Mouse (Mus musculus): Measurements from ENCODE around the gene Dst.

DNA sequence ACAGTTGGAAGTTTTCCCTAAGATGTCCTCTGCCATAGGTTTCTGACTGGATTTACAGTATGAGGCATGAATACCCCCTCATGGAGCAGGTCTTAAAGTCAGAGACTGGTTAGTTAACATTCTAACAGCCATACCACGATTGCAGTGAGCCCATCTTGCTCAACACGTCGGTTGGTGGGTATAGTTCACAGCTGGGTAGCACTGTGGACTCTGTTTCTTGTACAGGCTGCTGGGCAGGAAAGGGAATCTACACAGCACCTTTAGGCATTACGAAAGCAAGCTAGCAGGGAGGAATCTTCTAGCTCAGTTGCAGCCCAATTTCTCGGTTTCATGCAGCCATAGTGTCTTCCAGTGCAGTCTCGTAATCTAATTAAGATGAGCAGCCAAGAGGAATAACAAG is 69.8 kb downstream of the Dst start:
- TF ChIP-seq POLR2A (IDR thresholded peaks at IDR 0.05; ENCODE audit: control insufficient read depth in 1 of 2, insufficient read depth in 1 of 2, low read depth in 1 of 2, low read length in 2 of 2, poor library complexity in 1 of 2) (no peak), E2F4 (IDR thresholded peaks at IDR 0.05; ENCODE audit: borderline replicate concordance, low read depth, low read length) (no peak), POLR2AphosphoS2 (IDR thresholded peaks at IDR 0.05; ENCODE audit: low read length) (no peak), ZC3H11A (IDR thresholded peaks at IDR 0.05; ENCODE audit: low read depth, low read length) (no peak), MEF2A (IDR thresholded peaks at IDR 0.05; ENCODE audit: extremely low read depth, insufficient replicate concordance, low read depth, low read length, poor library complexity, severe bottlenecking) (no peak), CTCF (IDR thresholded peaks at IDR 0.05 in 2 of 3, conservative IDR thresholded peaks at IDR 0.05 in 1 of 3; ENCODE audit: control insufficient read depth in 1 of 3, insufficient read depth in 1 of 3, low read depth in 2 of 3, low read length in 3 of 3, poor library complexity in 1 of 3, severe bottlenecking in 1 of 3) (no peak), MAZ (IDR thresholded peaks at IDR 0.05; ENCODE audit: low read depth, low read length) (no peak), TBP (IDR thresholded peaks at IDR 0.05; ENCODE audit: low read depth, low read length) (no peak), SMC3 (IDR thresholded peaks at IDR 0.05; ENCODE audit: low read depth, low read length) (no peak), JUND (IDR thresholded peaks at IDR 0.05; ENCODE audit: low read depth, low read length) (no peak), RAD21 (IDR thresholded peaks at IDR 0.05; ENCODE audit: low read depth, low read length) (no peak)

Data from MEL (cell line).